Mouse (Mus musculus): Measurements from ENCODE around the gene Fads6. TPM values are rescaled to one million over a fixed set of nuclear protein-coding genes. Genes with fewer than 3 reads are reported as not detected.

Fads6 gene
- total RNA-seq, 2 experiments from 2014 or later = 11.2 to 12.1 TPM

Small RNAs within 50 kb of the gene (microRNA-seq; reads per million reads assigned to microRNA genes)
- 0 reads per million in 2 experiments for gene Gm25837

Other genes starting within 250 kb of the Fads6 start
- under 1 TPM in 1 of 2 experiments, not detected in 1; 0.86 TPM for gene Cd300ld3, start 249.3 kb downstream of the Fads6 start, total RNA-seq (2021)
- gene Cd300e, start 235.5 kb downstream of the Fads6 start, total RNA-seq (2021) = not detected
- 1 to 10 TPM; 1.8 to 2.0 TPM for gene Rab37, start 206.2 kb downstream of the Fads6 start, total RNA-seq (2021)
- gene Cd300lf, start 163.7 kb downstream of the Fads6 start, total RNA-seq (2021) = under 1 TPM; 0.35 to 0.39 TPM
- 10 to 100 TPM; 74.8 to 76.3 TPM for gene Slc9a3r1, start 134.3 kb downstream of the Fads6 start, total RNA-seq (2021)
- 10 to 100 TPM; 19.0 to 19.4 TPM for gene Tmem104, start 110.2 kb downstream of the Fads6 start, total RNA-seq (2021)
- gene Nat9, start 109.8 kb downstream of the Fads6 start, total RNA-seq (2021) = 10 to 100 TPM; 16.6 to 21.3 TPM
- 10 to 100 TPM; 47.3 to 47.4 TPM for gene Grin2c, start 30.4 kb downstream of the Fads6 start, total RNA-seq (2021)
- gene Fdxr, start 20.6 kb downstream of the Fads6 start, total RNA-seq (2021) = 10 to 100 TPM; 18.6 to 21.2 TPM
- under 1 TPM in 1 of 2 experiments, not detected in 1; 0.15 TPM for gene Otop2, start 9.5 kb upstream of the Fads6 start, total RNA-seq (2021)
- under 1 TPM; 0.31 to 0.59 TPM for gene Ush1g, start 24.4 kb upstream of the Fads6 start, total RNA-seq (2021)
- under 1 TPM in 1 of 2 experiments, not detected in 1; 0.17 TPM for gene Otop3, start 37.1 kb upstream of the Fads6 start, total RNA-seq (2021)
- gene Hid1, start 70.1 kb upstream of the Fads6 start, total RNA-seq (2021) = 100 to 1,000 TPM in 1 of 2 experiments, 10 to 100 TPM in 1; 98.8 to 107 TPM
- gene Cdr2l, start 84.3 kb upstream of the Fads6 start, total RNA-seq (2021) = 10 to 100 TPM; 21.7 to 22.8 TPM
- gene Mrpl58, start 106.1 kb upstream of the Fads6 start, total RNA-seq (2021) = 100 to 1,000 TPM; 102 to 103 TPM
- 100 to 1,000 TPM; 459 to 515 TPM for gene Atp5h, start 122.3 kb upstream of the Fads6 start, total RNA-seq (2021)
- 10 to 100 TPM; 65.4 to 74.6 TPM for gene Kctd2, start 122.5 kb upstream of the Fads6 start, total RNA-seq (2021)
- gene Trim80, start 142.9 kb upstream of the Fads6 start, total RNA-seq (2021) = not detected
- not detected for gene Slc16a5, start 164.8 kb upstream of the Fads6 start, total RNA-seq (2021)
- gene Armc7, start 178.0 kb upstream of the Fads6 start, total RNA-seq (2021) = 10 to 100 TPM in 1 of 2 experiments, 1 to 10 TPM in 1; 9.3 to 10.3 TPM
- 10 to 100 TPM; 68.8 to 70.4 TPM for gene Nt5c, start 194.2 kb upstream of the Fads6 start, total RNA-seq (2021)
- 100 to 1,000 TPM; 134 to 165 TPM for gene Jpt1, start 216.7 kb upstream of the Fads6 start, total RNA-seq (2021)
- gene Sumo2, start 238.6 kb upstream of the Fads6 start, total RNA-seq (2021) = 100 to 1,000 TPM; 329 to 353 TPM

All from layer of hippocampus, postnatal 25 days (tissue).